Mouse (Mus musculus) spleen, adult 2 months (tissue): ENCODE measurements around the gene Slc35d2.

ENCODE experiments used
- CTCF ChIP-seq: fragments of 200-500 bp; IDR thresholded peaks from 2 replicates; pipeline ENCODE4 v1.5.1; 2011; ENCODE audit warnings: mild to moderate bottlenecking, inconsistent platforms; ENCODE audit not compliant: insufficient read depth, insufficient read length, insufficient replicate concordance; ENCODE audit errors: extremely low read depth
- POLR2A ChIP-seq: fragments of 200-500 bp; IDR thresholded peaks from 2 replicates; pipeline ENCODE4 v1.6.1; 2011; ENCODE audit warnings: low read depth, low read length, inconsistent platforms

DNA sequence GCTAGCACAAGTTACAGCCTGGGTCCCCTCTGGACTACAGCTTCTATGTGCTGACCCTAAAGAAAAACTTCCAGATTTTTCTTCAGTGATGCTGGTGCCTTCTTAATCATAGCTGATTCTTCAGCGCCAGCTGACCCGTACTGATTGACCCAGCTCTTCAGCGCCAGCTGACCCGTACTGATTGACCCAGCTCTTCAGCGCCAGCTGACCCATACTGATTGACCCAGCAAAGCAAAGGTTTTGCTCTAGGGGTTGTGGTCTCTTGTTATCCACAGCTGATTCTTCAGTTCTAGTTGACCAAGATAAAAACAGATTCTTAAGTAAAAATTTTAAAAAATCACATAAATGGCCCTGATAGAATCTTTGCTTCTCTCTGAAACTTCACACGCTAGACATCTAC, 4.3 kb downstream of the Slc35d2 start:
- TF ChIP-seq POLR2A (no peak), CTCF (no peak)
